Mouse (Mus musculus): Measurements from ENCODE around the gene 2810408A11Rik. TPM values are rescaled to one million over a fixed set of nuclear protein-coding genes. Genes with fewer than 3 reads are reported as not detected.

2810408A11Rik gene
- polyA plus RNA-seq (2015; fragmentation: Illumina TruSeq; extraction: RNeasy Lipid Tissue Mini Kit (QIAGEN cat#74804); ENCODE audit: insufficient read depth, low read depth, low replicate concordance) = not detected

DNA sequence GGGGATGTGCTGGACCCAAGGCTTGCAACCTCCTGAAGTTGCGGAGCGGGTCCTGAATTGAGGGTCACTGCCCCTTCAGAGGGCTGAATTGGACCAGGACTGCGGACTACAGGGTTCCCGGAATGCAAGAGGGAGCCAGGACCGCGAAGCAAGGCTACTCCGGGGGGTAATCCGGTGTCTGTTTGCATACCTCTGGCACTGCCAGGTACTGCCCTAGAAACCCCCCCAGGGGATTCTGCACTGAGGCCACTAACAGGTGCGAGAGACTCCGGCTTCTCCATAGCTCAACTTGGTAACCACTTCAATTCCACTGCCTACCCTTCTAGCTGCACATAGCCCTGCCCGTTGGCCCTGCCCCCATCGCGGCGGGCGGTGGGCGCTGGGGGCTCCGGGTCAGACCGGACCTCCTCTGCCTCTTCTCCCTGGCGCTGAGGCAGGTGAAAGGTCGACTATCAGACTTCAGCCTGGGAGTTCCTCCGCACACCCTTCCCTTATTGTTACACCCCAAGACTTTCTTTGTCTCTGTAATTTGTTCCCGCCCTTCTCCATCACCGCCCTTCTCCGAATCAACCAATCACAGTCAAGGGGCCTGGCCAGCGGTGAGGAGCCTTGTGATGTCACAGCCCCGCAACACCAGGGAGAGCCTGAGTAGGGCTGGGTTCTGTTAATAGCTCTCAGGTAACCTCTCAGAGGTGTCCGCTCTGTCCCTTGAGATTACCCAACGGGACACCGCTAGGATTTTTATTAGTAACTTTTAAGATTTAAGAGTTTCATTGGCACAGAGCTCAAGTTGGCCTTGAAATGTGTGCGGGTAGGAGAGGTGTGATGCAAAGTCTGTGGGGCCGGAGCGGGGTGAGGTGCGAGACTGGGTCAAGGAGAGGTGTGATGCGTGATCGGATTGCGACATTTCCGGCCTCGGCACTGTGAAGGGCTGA, at the start of gene 2810408A11Rik, which contains the start of gene Neurl4:
Gene 2810408A11Rik (minus strand): TSS at position 517 of the 935 bp plus-strand sequence.
Gene Neurl4 (plus strand): TSS at position 602 of the 935 bp plus-strand sequence.

DNA sequence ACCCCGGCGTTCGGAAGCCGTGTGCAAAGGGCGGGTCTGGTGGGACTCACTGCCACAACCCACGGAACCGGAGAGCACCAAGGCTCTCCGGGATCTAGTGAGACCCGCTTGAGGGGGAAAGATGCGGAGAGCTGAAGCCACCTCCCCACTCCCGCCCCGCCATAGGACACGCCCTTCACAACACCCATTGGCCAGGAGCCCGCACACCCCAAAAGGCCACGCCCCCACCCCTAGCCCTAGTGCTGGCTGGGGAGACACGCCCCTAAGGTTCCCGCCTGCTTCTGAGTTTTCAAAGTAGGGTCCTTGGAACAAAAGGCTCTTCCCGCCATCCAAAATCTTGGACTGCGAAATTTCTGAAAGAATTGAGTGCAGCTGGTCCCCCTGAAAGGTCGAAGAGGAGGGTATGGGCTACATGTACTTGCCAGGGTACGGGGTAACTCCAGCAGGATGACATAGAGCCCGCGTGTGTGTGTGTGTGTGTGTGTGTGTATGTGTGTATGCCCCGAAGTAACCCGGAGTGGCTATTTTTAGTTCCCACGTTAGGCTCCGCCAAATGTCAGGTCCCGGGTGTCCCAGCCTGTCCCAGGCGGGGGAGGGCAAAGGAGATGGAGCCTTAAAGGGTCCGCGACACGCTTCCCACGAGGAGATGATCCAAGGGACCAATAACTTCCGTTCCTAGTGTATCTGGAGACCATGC, 47.4 kb upstream of the 2810408A11Rik start, which contains the start of gene Slc2a4:
Gene Slc2a4 (minus strand): TSS at position 123 of the 697 bp plus-strand sequence.

DNA sequence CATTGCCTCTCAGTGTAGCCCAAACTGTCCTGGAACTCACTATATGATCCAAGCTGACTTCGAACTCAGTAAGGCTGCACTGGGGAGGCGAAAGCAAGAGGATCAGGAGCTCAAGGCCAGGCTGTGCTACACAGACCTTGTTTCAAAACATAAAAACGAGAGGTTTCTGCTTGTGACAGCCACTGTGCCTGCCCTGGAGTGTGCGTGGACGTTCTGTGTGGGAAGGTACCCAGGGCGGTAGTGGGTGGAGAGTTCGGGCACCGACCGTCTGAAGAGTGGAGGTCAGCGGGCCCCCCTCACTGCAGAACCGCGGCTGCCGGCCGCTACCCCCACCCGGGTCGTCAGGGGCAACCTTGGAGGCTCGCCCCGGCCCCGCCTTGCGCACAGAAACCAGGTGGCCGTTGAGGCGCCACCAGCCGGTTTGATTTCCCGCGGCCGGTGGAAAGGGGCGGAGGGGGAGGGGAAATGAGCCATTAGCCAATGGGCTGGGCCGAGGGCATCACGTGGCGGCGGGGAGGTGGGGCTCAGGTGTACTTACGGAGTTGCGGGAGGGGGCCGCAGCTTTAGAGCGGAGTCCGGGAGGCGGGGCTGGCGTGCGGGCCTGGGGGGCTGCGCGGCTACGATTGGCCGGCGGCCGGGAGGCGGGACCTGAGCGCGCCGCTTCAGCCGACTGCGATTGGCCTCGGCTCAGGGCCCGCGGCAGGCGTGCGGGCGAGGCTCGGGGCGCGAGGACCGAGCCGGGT, 34.5 kb upstream of the 2810408A11Rik start, which contains the start of gene Ybx2:
Gene Ybx2 (plus strand): TSS at position 660 of the 743 bp plus-strand sequence.

DNA sequence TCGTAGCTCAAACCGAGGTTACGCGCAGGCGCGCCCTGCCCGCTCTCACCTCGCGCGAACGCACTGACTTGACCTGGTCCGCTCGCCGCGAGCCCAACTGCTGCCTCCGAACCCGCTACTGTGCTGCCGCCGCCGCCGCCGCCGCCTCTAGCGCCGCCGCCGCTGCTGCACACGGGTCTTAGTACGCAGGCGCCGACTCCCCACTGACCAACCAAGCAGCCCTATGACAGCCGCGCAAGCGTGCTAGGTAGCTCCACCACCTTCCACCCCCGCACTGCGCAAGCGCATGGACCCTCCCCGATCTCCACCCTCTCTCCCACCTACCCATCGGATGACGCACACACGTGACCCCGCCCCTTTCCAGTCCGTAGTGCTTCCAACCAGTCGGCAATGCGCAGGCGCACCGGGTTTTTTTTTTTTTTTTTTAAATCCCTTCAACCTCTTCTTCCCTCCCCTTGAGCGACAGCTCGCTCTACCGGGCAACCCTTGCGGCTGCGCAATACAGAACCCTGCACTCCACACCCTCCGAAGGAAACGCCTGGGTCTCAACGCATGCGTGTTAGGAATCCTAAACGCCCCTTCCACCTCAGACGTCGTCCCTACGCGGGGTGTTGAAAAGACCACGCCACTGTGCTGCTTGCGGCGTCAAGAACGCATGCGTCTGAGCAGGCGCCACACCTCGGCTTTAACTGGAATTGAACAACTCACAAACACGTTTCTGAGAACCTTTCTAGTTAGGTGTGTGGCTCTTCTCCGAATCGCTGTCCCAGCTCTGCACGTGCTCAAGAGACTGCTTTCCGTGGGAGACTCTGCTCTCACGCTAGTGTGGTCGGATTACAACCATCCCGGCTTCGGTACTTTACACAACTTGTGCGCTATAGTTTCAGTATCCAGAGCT, 20.6 kb upstream of the 2810408A11Rik start, which contains the start of gene Eif5a:
Gene Eif5a (minus strand): TSS at position 845 of the 898 bp plus-strand sequence.

DNA sequence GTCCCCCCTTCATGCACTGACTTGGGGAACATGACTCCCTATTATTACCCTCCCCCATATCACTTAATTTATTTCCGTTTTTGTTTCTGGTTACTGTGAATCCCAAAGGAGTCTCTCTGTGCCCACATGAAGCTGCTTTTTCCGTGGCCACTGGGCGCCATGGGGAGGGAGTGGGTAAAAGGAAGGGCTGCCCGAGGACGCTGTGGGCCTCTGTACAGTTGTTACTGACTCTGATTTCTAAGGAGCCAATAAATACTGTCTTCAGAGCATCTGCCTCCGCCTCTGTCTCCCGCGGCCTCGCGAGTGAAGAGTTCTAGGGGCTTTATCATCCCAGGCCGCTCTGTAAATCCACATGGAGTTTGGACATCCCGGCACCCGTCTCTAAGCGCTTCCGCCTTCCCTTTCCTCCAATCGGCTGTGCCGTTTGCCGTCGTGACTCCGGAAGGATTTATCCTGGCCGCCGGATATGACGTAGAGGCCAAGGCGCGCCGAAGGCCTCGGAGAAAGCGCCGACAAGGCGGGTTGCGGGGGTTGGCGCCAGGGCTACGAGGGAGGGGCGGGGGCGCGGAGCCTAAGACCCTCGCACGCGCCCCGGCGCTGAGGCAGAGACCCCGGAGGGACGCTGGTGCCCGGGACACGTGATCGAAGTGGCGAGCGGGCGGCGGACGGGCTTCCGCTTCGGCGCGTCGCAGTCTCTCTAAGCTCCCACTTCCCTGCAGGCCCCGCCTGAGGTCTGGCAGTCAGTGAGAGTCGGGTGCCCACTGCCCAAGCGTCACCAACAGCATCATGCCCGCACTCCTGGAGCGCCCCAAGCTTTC, 13.0 kb upstream of the 2810408A11Rik start, which contains the start of gene Gps2:
Gene Gps2 (plus strand): TSS at position 335 of the 818 bp plus-strand sequence.

DNA sequence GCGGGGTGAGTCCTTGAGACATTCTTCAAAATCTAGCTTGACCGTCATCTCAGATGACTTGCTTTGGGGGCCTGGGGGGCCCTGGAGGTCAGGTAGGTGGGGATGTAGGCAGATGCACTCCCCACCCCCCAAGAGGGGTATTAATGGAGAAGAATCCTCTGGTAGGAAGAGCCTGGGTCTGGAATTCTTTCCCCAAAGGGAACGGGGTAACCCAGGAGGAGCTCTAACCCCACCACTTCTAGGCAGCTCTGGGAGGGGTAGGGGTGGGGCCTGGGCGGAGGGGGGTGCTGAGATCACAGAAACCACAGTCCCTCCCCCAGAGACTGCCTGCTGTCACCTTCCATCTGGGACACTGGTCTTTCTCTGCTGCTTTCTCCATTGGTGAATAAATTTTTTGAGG, 5.5 kb downstream of the 2810408A11Rik start, which contains the start of gene Acap1:
Gene Acap1 (minus strand): TSS at position 249 of the 400 bp plus-strand sequence.

DNA sequence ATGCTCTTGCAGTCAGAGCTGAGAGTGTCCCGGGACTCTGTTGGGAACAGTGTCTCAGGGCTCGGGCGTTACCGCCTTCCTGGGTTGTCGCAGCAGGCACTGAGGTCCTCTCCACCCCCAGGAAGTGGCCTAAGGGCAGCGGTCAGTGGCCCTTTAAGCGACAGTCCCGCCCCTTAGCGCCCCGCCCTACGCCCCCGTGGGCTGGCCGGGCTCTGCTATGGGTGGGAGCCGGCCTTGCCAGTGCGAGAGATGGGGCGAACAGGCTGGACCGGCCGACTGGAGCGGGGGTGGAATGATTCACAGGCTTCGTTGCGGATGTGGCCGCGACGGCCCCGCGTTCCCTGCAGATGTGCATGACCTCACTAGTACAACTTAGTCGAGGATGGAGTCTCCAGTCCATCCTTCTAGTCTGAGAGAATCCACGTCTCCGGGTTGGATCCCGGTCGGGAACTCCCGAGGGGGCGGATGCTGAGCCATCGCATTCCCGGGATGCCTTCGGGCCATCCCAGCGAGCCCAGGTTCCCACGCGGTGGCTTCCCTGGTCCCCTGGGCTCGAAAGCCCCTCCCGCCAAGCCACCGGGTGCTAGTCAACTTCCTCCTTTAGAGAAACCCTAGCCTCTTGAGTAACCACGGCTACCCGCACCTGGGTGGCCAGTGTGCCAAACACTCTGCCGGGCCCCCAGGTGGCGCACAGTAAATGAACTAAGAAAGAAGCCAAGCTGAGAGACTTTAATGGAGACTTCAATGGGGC, 19.8 kb downstream of the 2810408A11Rik start, which contains the start of gene Kctd11:
Gene Kctd11 (minus strand): TSS at position 554 of the 751 bp plus-strand sequence.

DNA sequence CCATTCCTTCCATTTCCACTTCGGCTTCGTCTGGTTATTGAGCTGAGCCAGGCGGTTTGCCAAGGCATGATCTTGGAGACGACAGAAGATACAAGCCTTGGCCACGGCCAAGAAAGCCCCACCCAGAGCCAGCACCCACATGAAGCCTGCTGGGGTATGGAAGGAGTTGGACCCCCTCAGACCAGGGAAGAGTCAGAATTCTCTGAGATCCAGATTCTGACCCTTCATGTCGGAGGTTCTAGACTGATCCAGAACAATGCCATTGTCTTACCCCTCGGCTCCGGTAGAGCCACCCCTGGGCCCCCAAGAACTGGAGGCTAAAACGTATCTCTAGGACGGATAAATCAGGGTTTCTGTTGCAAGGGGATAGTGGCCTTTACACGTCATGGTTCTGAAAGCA, 22.9 kb downstream of the 2810408A11Rik start, which contains the start of gene Tmem95:
Gene Tmem95 (minus strand): TSS at position 141 of the 400 bp plus-strand sequence.

DNA sequence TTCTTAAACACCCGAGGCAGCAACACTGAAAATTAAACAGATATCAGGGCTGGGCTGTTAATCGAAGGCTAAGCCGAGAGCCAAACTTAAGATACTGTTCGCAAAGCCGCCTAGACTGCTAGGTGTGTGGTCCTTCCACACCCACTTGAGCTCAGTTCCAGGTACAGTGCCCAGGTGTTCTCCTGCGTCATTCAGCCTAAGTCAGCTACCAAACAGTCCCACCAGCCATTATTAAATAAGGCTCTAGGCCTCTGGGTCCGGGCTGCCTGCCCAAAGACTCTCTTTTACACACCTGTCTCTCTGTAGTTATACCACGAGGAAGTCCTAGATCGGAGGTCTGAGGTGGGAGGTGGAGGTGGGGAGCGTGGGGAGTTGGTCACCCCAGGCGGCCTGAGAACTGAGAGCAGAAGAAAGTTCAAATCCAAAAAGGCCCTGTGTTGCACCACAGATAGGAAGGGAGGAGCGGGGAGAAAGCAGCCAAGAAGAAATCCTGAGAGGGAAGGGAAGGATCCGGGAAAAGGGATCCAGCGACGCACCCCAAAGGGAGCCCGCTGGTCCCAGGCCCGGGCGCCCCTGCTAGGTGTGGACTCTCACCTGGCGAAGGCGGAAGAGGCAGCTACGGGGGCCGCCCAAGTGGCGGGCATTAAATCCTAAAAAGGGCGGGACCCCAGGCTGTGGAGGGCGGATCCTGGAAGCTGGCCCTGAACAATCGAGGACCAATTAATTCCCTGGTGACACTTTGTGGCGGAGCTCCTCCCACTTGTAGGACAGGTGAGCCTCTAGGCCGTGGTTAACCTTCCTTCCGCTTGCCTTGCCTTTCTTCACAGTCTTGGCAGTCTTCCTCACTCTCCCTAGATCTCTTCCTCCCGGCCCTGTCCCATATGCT, 42.4 kb downstream of the 2810408A11Rik start, which contains the start of gene Tnk1:
Gene Tnk1 (minus strand): TSS at position 618 of the 886 bp plus-strand sequence.

Other genes with a start within 250 kb of the 2810408A11Rik start
- gene Sox15, start 245.7 kb downstream of the 2810408A11Rik start, polyA plus RNA-seq (2015; fragmentation: Illumina TruSeq; extraction: RNeasy Lipid Tissue Mini Kit (QIAGEN cat#74804); ENCODE audit: insufficient read depth, low read depth, low replicate concordance) = not detected
- gene Mpdu1, start 238.3 kb downstream of the 2810408A11Rik start, polyA plus RNA-seq (2015; fragmentation: Illumina TruSeq; extraction: RNeasy Lipid Tissue Mini Kit (QIAGEN cat#74804); ENCODE audit: insufficient read depth, low read depth, low replicate concordance) = 20.9 TPM
- gene Cd68, start 234.8 kb downstream of the 2810408A11Rik start, polyA plus RNA-seq (2015; fragmentation: Illumina TruSeq; extraction: RNeasy Lipid Tissue Mini Kit (QIAGEN cat#74804); ENCODE audit: insufficient read depth, low read depth, low replicate concordance) = 11.4 TPM
- gene Eif4a1, start 228.6 kb downstream of the 2810408A11Rik start, polyA plus RNA-seq (2015; fragmentation: Illumina TruSeq; extraction: RNeasy Lipid Tissue Mini Kit (QIAGEN cat#74804); ENCODE audit: insufficient read depth, low read depth, low replicate concordance) = 118 TPM
- gene Senp3, start 218.9 kb downstream of the 2810408A11Rik start, polyA plus RNA-seq (2015; fragmentation: Illumina TruSeq; extraction: RNeasy Lipid Tissue Mini Kit (QIAGEN cat#74804); ENCODE audit: insufficient read depth, low read depth, low replicate concordance) = 20.9 TPM
- 1.0 TPM for gene Tnfsf13, start 215.2 kb downstream of the 2810408A11Rik start, polyA plus RNA-seq (2015; fragmentation: Illumina TruSeq; extraction: RNeasy Lipid Tissue Mini Kit (QIAGEN cat#74804); ENCODE audit: insufficient read depth, low read depth, low replicate concordance)
- 12.1 TPM for gene Tnfsf12, start 205.1 kb downstream of the 2810408A11Rik start, polyA plus RNA-seq (2015; fragmentation: Illumina TruSeq; extraction: RNeasy Lipid Tissue Mini Kit (QIAGEN cat#74804); ENCODE audit: insufficient read depth, low read depth, low replicate concordance)
- gene Tnfsfm13, start 204.9 kb downstream of the 2810408A11Rik start, polyA plus RNA-seq (2015; fragmentation: Illumina TruSeq; extraction: RNeasy Lipid Tissue Mini Kit (QIAGEN cat#74804); ENCODE audit: insufficient read depth, low read depth, low replicate concordance) = 4.4 TPM
- 11.2 TPM for gene Polr2a, start 142.3 kb downstream of the 2810408A11Rik start, polyA plus RNA-seq (2015; fragmentation: Illumina TruSeq; extraction: RNeasy Lipid Tissue Mini Kit (QIAGEN cat#74804); ENCODE audit: insufficient read depth, low read depth, low replicate concordance)
- gene Slc35g3, start 139.0 kb downstream of the 2810408A11Rik start, polyA plus RNA-seq (2015; fragmentation: Illumina TruSeq; extraction: RNeasy Lipid Tissue Mini Kit (QIAGEN cat#74804); ENCODE audit: insufficient read depth, low read depth, low replicate concordance) = not detected
- gene Zbtb4, start 135.1 kb downstream of the 2810408A11Rik start, polyA plus RNA-seq (2015; fragmentation: Illumina TruSeq; extraction: RNeasy Lipid Tissue Mini Kit (QIAGEN cat#74804); ENCODE audit: insufficient read depth, low read depth, low replicate concordance) = 7.3 TPM
- 3.0 TPM for gene Chrnb1, start 105.0 kb downstream of the 2810408A11Rik start, polyA plus RNA-seq (2015; fragmentation: Illumina TruSeq; extraction: RNeasy Lipid Tissue Mini Kit (QIAGEN cat#74804); ENCODE audit: insufficient read depth, low read depth, low replicate concordance)
- gene Fgf11, start 99.1 kb downstream of the 2810408A11Rik start, polyA plus RNA-seq (2015; fragmentation: Illumina TruSeq; extraction: RNeasy Lipid Tissue Mini Kit (QIAGEN cat#74804); ENCODE audit: insufficient read depth, low read depth, low replicate concordance) = 1.2 TPM
- gene Tmem102, start 95.4 kb downstream of the 2810408A11Rik start, polyA plus RNA-seq (2015; fragmentation: Illumina TruSeq; extraction: RNeasy Lipid Tissue Mini Kit (QIAGEN cat#74804); ENCODE audit: insufficient read depth, low read depth, low replicate concordance) = 1.6 TPM
- gene Gm39566, start 85.7 kb downstream of the 2810408A11Rik start, polyA plus RNA-seq (2015; fragmentation: Illumina TruSeq; extraction: RNeasy Lipid Tissue Mini Kit (QIAGEN cat#74804); ENCODE audit: insufficient read depth, low read depth, low replicate concordance) = not detected
- gene Spem2, start 82.5 kb downstream of the 2810408A11Rik start, polyA plus RNA-seq (2015; fragmentation: Illumina TruSeq; extraction: RNeasy Lipid Tissue Mini Kit (QIAGEN cat#74804); ENCODE audit: insufficient read depth, low read depth, low replicate concordance) = not detected
- gene Spem1, start 78.8 kb downstream of the 2810408A11Rik start, polyA plus RNA-seq (2015; fragmentation: Illumina TruSeq; extraction: RNeasy Lipid Tissue Mini Kit (QIAGEN cat#74804); ENCODE audit: insufficient read depth, low read depth, low replicate concordance) = not detected
- gene Nlgn2, start 63.2 kb downstream of the 2810408A11Rik start, polyA plus RNA-seq (2015; fragmentation: Illumina TruSeq; extraction: RNeasy Lipid Tissue Mini Kit (QIAGEN cat#74804); ENCODE audit: insufficient read depth, low read depth, low replicate concordance) = 6.3 TPM
- 73.9 TPM for gene Tmem256, start 62.5 kb downstream of the 2810408A11Rik start, polyA plus RNA-seq (2015; fragmentation: Illumina TruSeq; extraction: RNeasy Lipid Tissue Mini Kit (QIAGEN cat#74804); ENCODE audit: insufficient read depth, low read depth, low replicate concordance)
- 8.3 TPM for gene Plscr3, start 54.6 kb downstream of the 2810408A11Rik start, polyA plus RNA-seq (2015; fragmentation: Illumina TruSeq; extraction: RNeasy Lipid Tissue Mini Kit (QIAGEN cat#74804); ENCODE audit: insufficient read depth, low read depth, low replicate concordance)
- gene Tnk1, start 42.3 kb downstream of the 2810408A11Rik start, polyA plus RNA-seq (2015; fragmentation: Illumina TruSeq; extraction: RNeasy Lipid Tissue Mini Kit (QIAGEN cat#74804); ENCODE audit: insufficient read depth, low read depth, low replicate concordance) = 6.0 TPM
- gene Tmem95, start 23.0 kb downstream of the 2810408A11Rik start, polyA plus RNA-seq (2015; fragmentation: Illumina TruSeq; extraction: RNeasy Lipid Tissue Mini Kit (QIAGEN cat#74804); ENCODE audit: insufficient read depth, low read depth, low replicate concordance) = not detected
- 1.4 TPM for gene Kctd11, start 19.6 kb downstream of the 2810408A11Rik start, polyA plus RNA-seq (2015; fragmentation: Illumina TruSeq; extraction: RNeasy Lipid Tissue Mini Kit (QIAGEN cat#74804); ENCODE audit: insufficient read depth, low read depth, low replicate concordance)
- gene Acap1, start 5.4 kb downstream of the 2810408A11Rik start, polyA plus RNA-seq (2015; fragmentation: Illumina TruSeq; extraction: RNeasy Lipid Tissue Mini Kit (QIAGEN cat#74804); ENCODE audit: insufficient read depth, low read depth, low replicate concordance) = 0.87 TPM
- 12.3 TPM for gene Neurl4, start 85 bp upstream of the 2810408A11Rik start, polyA plus RNA-seq (2015; fragmentation: Illumina TruSeq; extraction: RNeasy Lipid Tissue Mini Kit (QIAGEN cat#74804); ENCODE audit: insufficient read depth, low read depth, low replicate concordance)
- 25.1 TPM for gene Gps2, start 12.9 kb upstream of the 2810408A11Rik start, polyA plus RNA-seq (2015; fragmentation: Illumina TruSeq; extraction: RNeasy Lipid Tissue Mini Kit (QIAGEN cat#74804); ENCODE audit: insufficient read depth, low read depth, low replicate concordance)
- gene Eif5a, start 21.0 kb upstream of the 2810408A11Rik start, polyA plus RNA-seq (2015; fragmentation: Illumina TruSeq; extraction: RNeasy Lipid Tissue Mini Kit (QIAGEN cat#74804); ENCODE audit: insufficient read depth, low read depth, low replicate concordance) = 133 TPM
- 1.6 TPM for gene Ybx2, start 34.8 kb upstream of the 2810408A11Rik start, polyA plus RNA-seq (2015; fragmentation: Illumina TruSeq; extraction: RNeasy Lipid Tissue Mini Kit (QIAGEN cat#74804); ENCODE audit: insufficient read depth, low read depth, low replicate concordance)
- 3.1 TPM for gene Slc2a4, start 47.2 kb upstream of the 2810408A11Rik start, polyA plus RNA-seq (2015; fragmentation: Illumina TruSeq; extraction: RNeasy Lipid Tissue Mini Kit (QIAGEN cat#74804); ENCODE audit: insufficient read depth, low read depth, low replicate concordance)
- 21.0 TPM for gene Cldn7, start 63.8 kb upstream of the 2810408A11Rik start, polyA plus RNA-seq (2015; fragmentation: Illumina TruSeq; extraction: RNeasy Lipid Tissue Mini Kit (QIAGEN cat#74804); ENCODE audit: insufficient read depth, low read depth, low replicate concordance)
- 42.3 TPM for gene Ctdnep1, start 80.2 kb upstream of the 2810408A11Rik start, polyA plus RNA-seq (2015; fragmentation: Illumina TruSeq; extraction: RNeasy Lipid Tissue Mini Kit (QIAGEN cat#74804); ENCODE audit: insufficient read depth, low read depth, low replicate concordance)
- 22.5 TPM for gene Elp5, start 81.5 kb upstream of the 2810408A11Rik start, polyA plus RNA-seq (2015; fragmentation: Illumina TruSeq; extraction: RNeasy Lipid Tissue Mini Kit (QIAGEN cat#74804); ENCODE audit: insufficient read depth, low read depth, low replicate concordance)
- 186 TPM for gene Gabarap, start 90.2 kb upstream of the 2810408A11Rik start, polyA plus RNA-seq (2015; fragmentation: Illumina TruSeq; extraction: RNeasy Lipid Tissue Mini Kit (QIAGEN cat#74804); ENCODE audit: insufficient read depth, low read depth, low replicate concordance)
- gene Phf23, start 94.8 kb upstream of the 2810408A11Rik start, polyA plus RNA-seq (2015; fragmentation: Illumina TruSeq; extraction: RNeasy Lipid Tissue Mini Kit (QIAGEN cat#74804); ENCODE audit: insufficient read depth, low read depth, low replicate concordance) = 15.8 TPM
- 6.6 TPM for gene Dvl2, start 99.6 kb upstream of the 2810408A11Rik start, polyA plus RNA-seq (2015; fragmentation: Illumina TruSeq; extraction: RNeasy Lipid Tissue Mini Kit (QIAGEN cat#74804); ENCODE audit: insufficient read depth, low read depth, low replicate concordance)
- gene Acadvl, start 114.4 kb upstream of the 2810408A11Rik start, polyA plus RNA-seq (2015; fragmentation: Illumina TruSeq; extraction: RNeasy Lipid Tissue Mini Kit (QIAGEN cat#74804); ENCODE audit: insufficient read depth, low read depth, low replicate concordance) = 25.2 TPM
- gene Dlg4, start 116.0 kb upstream of the 2810408A11Rik start, polyA plus RNA-seq (2015; fragmentation: Illumina TruSeq; extraction: RNeasy Lipid Tissue Mini Kit (QIAGEN cat#74804); ENCODE audit: insufficient read depth, low read depth, low replicate concordance) = 8.8 TPM
- not detected for gene Asgr1, start 153.1 kb upstream of the 2810408A11Rik start, polyA plus RNA-seq (2015; fragmentation: Illumina TruSeq; extraction: RNeasy Lipid Tissue Mini Kit (QIAGEN cat#74804); ENCODE audit: insufficient read depth, low read depth, low replicate concordance)
- gene Asgr2, start 191.7 kb upstream of the 2810408A11Rik start, polyA plus RNA-seq (2015; fragmentation: Illumina TruSeq; extraction: RNeasy Lipid Tissue Mini Kit (QIAGEN cat#74804); ENCODE audit: insufficient read depth, low read depth, low replicate concordance) = not detected
- gene Mgl2, start 229.3 kb upstream of the 2810408A11Rik start, polyA plus RNA-seq (2015; fragmentation: Illumina TruSeq; extraction: RNeasy Lipid Tissue Mini Kit (QIAGEN cat#74804); ENCODE audit: insufficient read depth, low read depth, low replicate concordance) = 8.1 TPM

Measured in pancreas, adult 10 weeks (tissue).